Mouse (Mus musculus) CH12.LX (cell line): Measurements from ENCODE around the gene Gpld1. TPM values are rescaled to one million over a fixed set of nuclear protein-coding genes. Genes with fewer than 3 reads are reported as not detected.

Source experiments
- DNase-seq: peaks from one replicate; pipeline ENCODE4 v3.0.0-alpha.2; 2013; ENCODE audit errors: extremely low read depth
- H3K27ac ChIP-seq: 2 replicates; pipeline ENCODE4 v1.5.1; 2012; ENCODE audit warnings: low read depth, mild to moderate bottlenecking, control low read depth, moderate library complexity; ENCODE audit not compliant: insufficient read depth
- H3K27me3 ChIP-seq: replicated peaks from 2 replicates; pipeline ENCODE3; 2012; ENCODE audit warnings: inconsistent platforms
- H3K36me3 ChIP-seq, 2 experiments: replicated peaks in 1 of 2; 2 replicates each; pipeline versions ENCODE3 to v1.6.1; 2012; ENCODE audit warnings: inconsistent platforms in 1 of 2, low read length in 1 of 2, mild to moderate bottlenecking in 1 of 2, mixed read lengths in 1 of 2, moderate library complexity in 1 of 2; ENCODE audit not compliant: control insufficient read depth in 1 of 2, insufficient read depth in 1 of 2
- H3K4me1 ChIP-seq, 2 experiments: 2 replicates each; pipeline ENCODE4 v1.6.1; 2012; ENCODE audit warnings: inconsistent platforms in 1 of 2, moderate library complexity in 1 of 2; ENCODE audit not compliant: insufficient read depth in 2 of 2, control insufficient read depth in 1 of 2
- H3K4me2 ChIP-seq: 2 replicates; pipeline ENCODE4 v1.6.1; 2012; ENCODE audit warnings: low read depth, mild to moderate bottlenecking, control low read depth; ENCODE audit not compliant: poor library complexity, insufficient read depth, severe bottlenecking
- H3K4me3 ChIP-seq, 3 experiments: fragments of 150-350 bp in 1 of 3; sonication (generic) in 1 of 3; replicated peaks in 1 of 3; 2 replicates each; pipeline versions ENCODE3 to v1.5.1; 2011 to 2012; ENCODE audit warnings: low read depth in 2 of 3, low read length in 2 of 3, mild to moderate bottlenecking in 2 of 3, moderate library complexity in 2 of 3, control low read depth in 1 of 3, improper control_type of control experiment in 1 of 3, inconsistent platforms in 1 of 3, mixed read lengths in 1 of 3; ENCODE audit not compliant: poor library complexity in 1 of 3
- H3K79me2 ChIP-seq: replicated peaks from 2 replicates; pipeline ENCODE4 v1.6.1; 2012; ENCODE audit warnings: mild to moderate bottlenecking, moderate library complexity; ENCODE audit not compliant: control insufficient read depth, poor library complexity, insufficient read depth, severe bottlenecking; ENCODE audit errors: extremely low read depth
- H3K9ac ChIP-seq: 2 replicates; pipeline ENCODE4 v1.6.1; 2012; ENCODE audit warnings: low read depth, mild to moderate bottlenecking, control low read depth, moderate library complexity; ENCODE audit not compliant: insufficient read depth
- H3K9me3 ChIP-seq: replicated peaks from 2 replicates; pipeline ENCODE3; 2012; ENCODE audit warnings: low read length, inconsistent platforms, mixed read lengths
- BHLHE40 ChIP-seq: IDR thresholded peaks from 2 replicates; pipeline ENCODE4 v1.6.1; 2011; ENCODE audit warnings: mild to moderate bottlenecking, low read depth, low read length, improper control_type of control experiment
- CHD1 ChIP-seq: IDR thresholded peaks from 2 replicates; pipeline ENCODE4 v1.6.1; 2012; ENCODE audit warnings: low read depth, low read length, improper control_type of control experiment, inconsistent platforms
- GABPA ChIP-seq: IDR thresholded peaks from 2 replicates; pipeline ENCODE4 v1.6.1; 2012; ENCODE audit warnings: low read depth, low read length, improper control_type of control experiment, inconsistent platforms; ENCODE audit not compliant: insufficient replicate concordance
- HCFC1 ChIP-seq: IDR thresholded peaks from 2 replicates; pipeline ENCODE4 v1.6.1; 2012; ENCODE audit warnings: low read depth, mild to moderate bottlenecking, inconsistent platforms, low read length, improper control_type of control experiment
- JUN ChIP-seq: IDR thresholded peaks from 2 replicates; pipeline ENCODE4 v1.6.1; 2011; ENCODE audit warnings: low read depth, mild to moderate bottlenecking, low read length, improper control_type of control experiment, moderate library complexity; ENCODE audit not compliant: insufficient read depth
- JUND ChIP-seq: conservative IDR thresholded peaks from 2 replicates; pipeline ENCODE4 v1.6.1; 2011; ENCODE audit warnings: low read depth, low read length, improper control_type of control experiment
- MAX ChIP-seq: IDR thresholded peaks from 2 replicates; pipeline ENCODE4 v1.6.1; 2011; ENCODE audit warnings: low read length, improper control_type of control experiment
- MEF2A ChIP-seq: IDR thresholded peaks from 2 replicates; pipeline ENCODE4 v1.6.1; 2014; ENCODE audit warnings: low read depth, mild to moderate bottlenecking, inconsistent platforms, low read length, improper control_type of control experiment, borderline replicate concordance
- MYC ChIP-seq: IDR thresholded peaks from 2 replicates; pipeline ENCODE4 v1.6.1; 2011; ENCODE audit warnings: low read depth, mild to moderate bottlenecking, improper control_type of control experiment, low read length
- NELFE ChIP-seq: IDR thresholded peaks from 2 replicates; pipeline ENCODE4 v1.6.1; 2011; ENCODE audit warnings: low read depth, low read length, improper control_type of control experiment
- NRF1 ChIP-seq: IDR thresholded peaks from 2 replicates; pipeline ENCODE4 v1.6.1; 2014; ENCODE audit warnings: low read depth, mild to moderate bottlenecking, inconsistent platforms, low read length, improper control_type of control experiment, moderate library complexity
- POLR2A ChIP-seq: IDR thresholded peaks from 2 replicates; pipeline ENCODE4 v1.6.1; 2011; ENCODE audit warnings: low read depth, mild to moderate bottlenecking, improper control_type of control experiment, low read length
- TBP ChIP-seq: conservative IDR thresholded peaks from 2 replicates; pipeline ENCODE4 v1.6.1; 2011; ENCODE audit warnings: low read depth, low read length, improper control_type of control experiment
- USF2 ChIP-seq: conservative IDR thresholded peaks from 2 replicates; pipeline ENCODE4 v1.6.1; 2011; ENCODE audit warnings: low read depth, low read length, improper control_type of control experiment
- ZC3H11A ChIP-seq: IDR thresholded peaks from 2 replicates; pipeline ENCODE4 v1.6.1; 2012; ENCODE audit warnings: low read depth, mild to moderate bottlenecking, inconsistent platforms, low read length, improper control_type of control experiment
- ZKSCAN1 ChIP-seq: IDR thresholded peaks from 2 replicates; pipeline ENCODE4 v1.6.1; 2012; ENCODE audit warnings: low read depth, inconsistent platforms, low read length, improper control_type of control experiment, borderline replicate concordance
- dilution Hi-C: fragments of 300-500 bp; cut with MboI; formaldehyde crosslinking; loops from 2 replicates; pipeline ENCODE4 v1.14.3; 2020; ENCODE audit warnings: low sequenced_read_pairs; ENCODE audit not compliant: extremely low pct_unique_long_range_greater_than_20kb, extremely low pct_ligation_motif_present
- in situ Hi-C: fragments of 300-500 bp; cut with MboI; formaldehyde crosslinking; loops from 3 replicates; pipeline ENCODE4 v1.14.3; 2019; ENCODE audit warnings: low sequenced_read_pairs, low pct_ligation_motif_present, low pct_unique_long_range_greater_than_20kb, mixed read lengths
- polyA plus RNA-seq: library from polyadenylated mRNA; unstranded; fragments of >175 nt; gene quantifications from 2 replicates; pipeline ENCODE4 v1.2.1, GENCODE M21; 2012; ENCODE audit warnings: low read depth; ENCODE audit not compliant: insufficient read length
- total RNA-seq, 2 experiments: library from RNA; depleted of rRNA; stranded (reverse); fragments of 300-350 nt in 1 of 2; fragments of >200 nt in 1 of 2; gene quantifications; 2 replicates each; pipeline ENCODE4 v1.2.3; 2012 to 2014

Gene Gpld1
- total and polyA plus RNA-seq, 3 experiments: 0.23 to 1.4 (median 0.30) TPM

GRCm38 (mm10) chr13:24923991-24924390 is 19.0 kb upstream of the Gpld1 start:
- dilution Hi-C loops (no loop called here), in situ Hi-C loops (loop anchor here (25.0 kb wide), 3 partner anchors 212 to 587 kb away; partner anchors contain the start of gene Cmah)
- TF ChIP-seq GABPA: no peak
- no peak for TF ChIP-seq JUND
- no peak for TF ChIP-seq NRF1
- TF ChIP-seq JUN: no peak
- no peak for TF ChIP-seq USF2
- no peak for TF ChIP-seq CHD1
- TF ChIP-seq NELFE: no peak
- no peak for TF ChIP-seq BHLHE40
- no peak for TF ChIP-seq MYC
- no peak for TF ChIP-seq MAX
- no peak for TF ChIP-seq MEF2A
- TF ChIP-seq ZKSCAN1: no peak
- TF ChIP-seq ZC3H11A: no peak
- TF ChIP-seq TBP: no peak
- TF ChIP-seq POLR2A: no peak
- no peaks in the 10 kb centered on the region for H3K36me3 ChIP-seq
- H3K4me2 ChIP-seq: no peak overlapping the region
- no peaks in the 10 kb centered on the region for H3K9me3 ChIP-seq
- no peak overlapping the region for H3K27ac ChIP-seq
- H3K4me3 ChIP-seq: no peak overlapping the region
- no peak overlapping the region for H3K9ac ChIP-seq
- no peaks in the 10 kb centered on the region for H3K79me2 ChIP-seq
- DNase-seq: no peak
- H3K27me3 ChIP-seq: no peaks in the 10 kb centered on the region
- no peaks in the 10 kb centered on the region for H3K4me1 ChIP-seq

DNA sequence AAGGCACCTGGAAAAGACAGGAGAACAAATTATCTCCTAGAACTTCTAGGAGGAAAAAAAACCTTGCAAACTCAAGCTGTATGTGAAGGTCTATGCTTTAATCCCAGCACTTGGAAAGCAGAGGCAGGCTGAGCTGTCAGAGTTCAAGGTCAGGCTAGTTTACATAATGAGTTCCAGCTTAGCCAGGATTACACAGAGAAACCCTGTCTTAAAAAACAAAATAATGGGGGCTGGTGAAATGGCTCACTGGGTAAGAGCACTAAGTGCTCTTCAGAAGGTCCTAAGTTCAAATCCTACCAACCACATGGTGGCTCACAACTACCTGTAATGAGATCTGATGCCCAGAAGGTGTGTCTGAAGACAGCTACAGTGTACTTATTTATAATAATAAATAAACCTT is 12.4 kb upstream of the Gpld1 start:
- H3K4me1 ChIP-seq: no peaks in the 10 kb centered on the region
- no peak for DNase-seq
- TF ChIP-seq TBP: 0 out of 2 replicates have a peak, but pooled peaks have one; percentile 16
- TF ChIP-seq NRF1: no peak
- no peak for TF ChIP-seq MAX
- TF ChIP-seq HCFC1: no peak
- no peak for TF ChIP-seq NELFE
- H3K27ac ChIP-seq: no peak overlapping the region
- no peak overlapping the region for H3K4me2 ChIP-seq
- H3K9ac ChIP-seq: no peak overlapping the region
- no peak overlapping the region for H3K4me3 ChIP-seq
- H3K27me3 ChIP-seq: no peaks in the 10 kb centered on the region
- dilution Hi-C loops (no loop called here), in situ Hi-C loops (no loop called here)
- H3K36me3 ChIP-seq: no peaks in the 10 kb centered on the region
- no peaks in the 10 kb centered on the region for H3K9me3 ChIP-seq
- no peaks in the 10 kb centered on the region for H3K79me2 ChIP-seq
